Mouse (Mus musculus) heart, postnatal 0 days (tissue): ENCODE data around the gene Adm2.

Source experiments
- CTCF ChIP-seq: IDR thresholded peaks from 2 replicates; pipeline ENCODE4 v1.5.1; 2016; ENCODE audit warnings: antibody characterized with exemption, control low read depth, low read depth
- EP300 ChIP-seq: IDR thresholded peaks from 2 replicates; pipeline ENCODE4 v1.6.1; 2016; ENCODE audit warnings: antibody characterized with exemption, low read depth

- TF ChIP-seq EP300, result no peak
- TF ChIP-seq CTCF, result no peak
Observed at GRCm38 (mm10) chr15:89295580-89296165, 26.8 kb upstream of the Adm2 start.
